Mouse (Mus musculus) cerebellum, adult 2 months (tissue): ENCODE data around the gene Rrp36. TPM values are rescaled to one million over a fixed set of nuclear protein-coding genes. Genes with fewer than 3 reads are reported as not detected.

Experiments used
- DNase-seq, 2 experiments: peaks; one replicate each; pipeline ENCODE4 v3.0.0; 2021
- H3K27ac ChIP-seq: fragments of 200-500 bp; 2 replicates; pipeline ENCODE4 v1.5.1; 2012; ENCODE audit warnings: low read length, control low read depth, inconsistent platforms; ENCODE audit not compliant: insufficient read depth
- H3K27me3 ChIP-seq: fragments of 200-500 bp; 2 replicates; pipeline ENCODE4 v1.6.1; 2012; ENCODE audit warnings: inconsistent platforms, mild to moderate bottlenecking, low read length, moderate library complexity; ENCODE audit not compliant: control insufficient read depth, insufficient read depth
- H3K4me1 ChIP-seq: fragments of 200-500 bp; 2 replicates; pipeline ENCODE4 v1.6.1; 2011; ENCODE audit warnings: low read length; ENCODE audit not compliant: control insufficient read depth, insufficient read depth
- H3K4me3 ChIP-seq: fragments of 200-500 bp; replicated peaks from 2 replicates; pipeline ENCODE3; 2011; ENCODE audit warnings: mild to moderate bottlenecking, low read depth, low read length, control low read depth; ENCODE audit not compliant: insufficient read depth
- CTCF ChIP-seq: fragments of 200-500 bp; IDR thresholded peaks from 2 replicates; pipeline ENCODE4 v1.5.1; 2011; ENCODE audit warnings: low read depth, mild to moderate bottlenecking, control low read depth, low read length, moderate library complexity, borderline replicate concordance; ENCODE audit not compliant: insufficient read depth
- POLR2A ChIP-seq: fragments of 200-500 bp; IDR thresholded peaks from 2 replicates; pipeline ENCODE4 v1.6.1; 2011; ENCODE audit warnings: low read length, control low read depth, borderline replicate concordance; ENCODE audit not compliant: insufficient read depth
- WGBS: fragments of 180-500 bp; shearing (Covaris S2); methylation state at CpG from one replicate; pipeline ENCODE4 v1.1.7; 2018; 5-methylcytosine and 5-hydroxymethylcytosine counted together
- polyA plus RNA-seq: library from polyadenylated mRNA; depleted of rRNA; stranded (reverse); fragments of >200 nt; gene quantifications from 2 replicates; pipeline ENCODE4 v1.2.3, GENCODE M21; 2012; rRNA removed

Rrp36 gene
- polyA plus RNA-seq = 32.3 and 33.0 TPM in 2 replicates

GRCm38 (mm10) chr17:46673850-46674529 lies at the start of gene Rrp36:
TSS of gene Rrp36 (minus strand) at chr17:46674352.
- Histone ChIP-seq H3K27ac (no peak within 1 kb of the TSS), H3K27me3 (no peaks in the 10 kb centered on the region), H3K4me3 (peak within 1 kb of the TSS; percentile 94), H3K4me1 (peaks cover 15% of the 10 kb centered on the region)
- WGBS = under 1% methylated on average over 43 of the region's 43 CpGs
- no peak for TF ChIP-seq CTCF
- peak; percentile 65; the same call in 1 of the 2 replicates for TF ChIP-seq POLR2A
- DNase-seq = peak; percentile 89

- Histone ChIP-seq H3K27ac (no peak overlapping the region), H3K4me3 (no peak overlapping the region), H3K4me1 (peaks cover 7% of the 10 kb centered on the region; the same call in 1 of the 2 replicates), H3K27me3 (no peaks in the 10 kb centered on the region)
- 77% methylated on average over 7 of the region's 7 CpGs for WGBS
- TF ChIP-seq POLR2A (no peak), CTCF (no peak)
- no peak for DNase-seq
These were observed 46.9 kb upstream of the Rrp36 start for GRCm38 (mm10) chr17:46721077-46721476.

GRCm38 (mm10) chr17:46714756-46715481 lies 40.8 kb upstream of the Rrp36 start:
- WGBS = 90% methylated on average over 11 of the region's 11 CpGs
- DNase-seq = no peak
- Histone ChIP-seq H3K4me3 (no peak overlapping the region), H3K27ac (no peak overlapping the region), H3K27me3 (no peaks in the 10 kb centered on the region), H3K4me1 (no peaks in the 10 kb centered on the region; the same call in 1 of the 2 replicates)
- TF ChIP-seq POLR2A = no peak
- no peak for TF ChIP-seq CTCF

GRCm38 (mm10) chr17:46713849-46714248 lies 39.7 kb upstream of the Rrp36 start:
- no peak overlapping the region for H3K4me3 ChIP-seq
- TF ChIP-seq CTCF (no peak), POLR2A (no peak)
- H3K27ac ChIP-seq = no peak overlapping the region
- WGBS = 83% methylated on average over 9 of the region's 9 CpGs
- no peaks in the 10 kb centered on the region; the same call in 1 of the 2 replicates for H3K4me1 ChIP-seq
- no peak for DNase-seq
- no peaks in the 10 kb centered on the region for H3K27me3 ChIP-seq

GRCm38 (mm10) chr17:46712442-46712841 lies 38.3 kb upstream of the Rrp36 start:
- Histone ChIP-seq H3K4me3 (peak overlapping the region; percentile 31), H3K27ac (no peak overlapping the region), H3K27me3 (no peaks in the 10 kb centered on the region), H3K4me1 (no peaks in the 10 kb centered on the region; the same call in 1 of the 2 replicates)
- TF ChIP-seq POLR2A (no peak), CTCF (no peak)
- no peak for DNase-seq
- WGBS = 59% methylated on average over 7 of the region's 7 CpGs

- TF ChIP-seq POLR2A (no peak), CTCF (no peak)
- Histone ChIP-seq H3K4me3 (peak overlapping the region; percentile 71), H3K4me1 (no peaks in the 10 kb centered on the region; the same call in 1 of the 2 replicates), H3K27me3 (no peaks in the 10 kb centered on the region), H3K27ac (0 out of 2 replicates have a peak overlapping the region, but pooled peaks have one; percentile 56)
- WGBS = under 1% methylated on average over 76 of the region's 76 CpGs
- DNase-seq = peak; percentile 41 to 54
These were observed 37.6 kb upstream of the Rrp36 start for GRCm38 (mm10) chr17:46711612-46712271.

DNA sequence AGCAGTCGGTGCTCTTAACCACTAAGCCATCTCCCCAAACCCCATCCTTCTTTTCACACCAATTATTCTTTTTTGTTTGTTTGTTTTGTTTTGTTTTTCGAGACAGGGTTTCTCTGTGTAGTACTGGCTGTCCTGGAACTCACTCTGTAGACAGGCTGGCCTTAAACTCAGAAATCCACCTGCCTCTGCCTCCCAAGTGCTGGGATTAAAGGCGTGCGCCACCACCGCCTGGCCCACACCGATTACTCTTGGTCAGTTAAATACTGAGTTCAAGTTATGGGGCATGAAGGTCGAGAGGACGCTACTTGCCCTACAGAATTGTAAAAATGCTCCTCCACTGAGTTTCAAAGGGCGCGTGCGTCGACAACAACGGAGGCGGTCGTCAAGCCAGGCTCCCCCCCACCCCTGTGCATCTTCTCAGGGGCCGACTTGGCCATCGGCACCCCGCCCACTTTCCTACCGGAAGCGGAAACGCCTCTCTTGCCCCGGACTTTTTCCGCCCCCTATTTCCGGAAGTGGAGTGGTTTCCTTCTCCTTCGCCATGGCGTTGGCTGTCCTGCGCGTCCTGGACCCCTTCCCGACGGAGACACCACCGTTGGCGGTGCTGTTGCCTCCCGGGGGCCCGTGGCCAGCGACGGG lies 36.9 kb upstream of the Rrp36 start, which contains the start of gene Pex6:
Gene Pex6 (plus strand): TSS at position 505 of the 639 bp plus-strand sequence.
- no peaks in the 10 kb centered on the region for H3K27me3 ChIP-seq
- TF ChIP-seq POLR2A (peak; percentile 70; the same call in 1 of the 2 replicates), CTCF (no peak)
- peak; percentile 91 to 93 for DNase-seq
- peak within 1 kb of the TSS; percentile 71 for H3K4me3 ChIP-seq
- no peaks in the 10 kb centered on the region; the same call in 1 of the 2 replicates for H3K4me1 ChIP-seq
- H3K27ac ChIP-seq = peak within 1 kb of the TSS; percentile 61; the same call in 1 of the 2 replicates
- 7% methylated on average over 36 of the region's 36 CpGs for WGBS
